Mouse (Mus musculus) urinary bladder, postnatal 0 days (tissue): Measurements from ENCODE around the gene Rab38. TPM values are rescaled to one million over a fixed set of nuclear protein-coding genes. Genes with fewer than 3 reads are reported as not detected.

Experiments
- polyA plus RNA-seq: library from polyadenylated mRNA; unstranded; fragments of >200 nt; fragmentation: Nextera tagmentation; extraction: Ambion mirVana; gene quantifications from 2 replicates; pipeline ENCODE4 v1.2.1, GENCODE M21; 2015

Gene Rab38
- 5.5 and 6.1 TPM in 2 replicates for polyA plus RNA-seq

DNA sequence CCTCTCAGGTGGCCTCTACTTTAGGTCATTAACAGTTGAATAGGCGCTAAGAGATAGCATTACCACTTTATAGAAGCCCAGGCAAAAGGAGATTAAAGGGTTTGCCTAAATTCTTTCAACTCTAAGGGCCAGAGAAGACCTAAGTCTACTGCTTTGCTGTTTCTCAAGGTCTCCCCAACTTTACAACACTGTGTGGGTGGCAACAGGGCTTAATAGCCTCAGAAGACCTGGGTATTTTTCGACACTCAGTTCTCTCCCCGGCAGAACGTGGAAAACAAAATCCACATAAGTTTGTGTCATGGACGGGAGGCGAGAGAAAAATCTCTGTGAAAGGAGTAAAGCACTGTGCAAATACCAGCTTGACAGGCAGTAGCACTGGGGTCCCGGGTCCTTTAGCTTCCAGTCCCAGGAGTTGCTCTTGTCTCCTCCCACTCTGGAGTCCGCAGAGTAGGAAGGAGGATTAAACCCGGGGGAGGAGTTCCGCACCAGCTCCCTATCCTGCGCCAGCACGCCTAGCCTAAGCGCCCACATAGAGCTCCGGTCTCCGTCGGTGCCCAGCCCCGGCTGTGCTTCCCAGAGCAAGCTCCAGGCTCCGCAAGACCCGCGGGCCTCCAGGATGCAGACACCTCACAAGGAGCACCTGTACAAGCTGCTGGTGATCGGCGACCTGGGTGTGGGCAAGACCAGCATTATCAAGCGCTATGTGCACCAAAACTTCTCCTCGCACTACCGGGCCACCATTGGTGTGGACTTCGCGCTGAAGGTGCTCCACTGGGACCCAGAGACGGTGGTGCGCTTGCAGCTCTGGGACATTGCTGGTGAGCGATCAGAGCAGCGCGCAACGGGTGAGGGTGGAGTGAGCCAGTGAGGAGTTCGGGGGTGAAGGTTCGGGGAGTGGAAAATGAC lies at the start of gene Rab38:
Gene Rab38, plus strand, starts transcription at position 488 of the 906 bp plus-strand sequence.

Other genes starting within 250 kb of the Rab38 start
- 46.7 and 96.1 TPM in 2 replicates for gene Ctsc, start 152.2 kb upstream of the Rab38 start, polyA plus RNA-seq